Mouse (Mus musculus) limb, embryonic 14.5 days (tissue): ENCODE data around the gene Nat10. TPM values are rescaled to one million over a fixed set of nuclear protein-coding genes. Genes with fewer than 3 reads are reported as not detected.

Source experiments
- ATAC-seq: fragments of 200-750 bp; cut with Nextera tagmentation; 2 replicates; pipeline ENCODE4 v1.8.0; 2017; ENCODE audit warnings: low read depth, moderate number of reproducible peaks, moderate TSS enrichment; ENCODE audit not compliant: low FRiP score
- DNase-seq: peaks from one replicate; pipeline ENCODE4 v3.0.0-alpha.2; 2015; ENCODE audit warnings: low spot score
- H3K27ac ChIP-seq: fragments of 300-500 bp; sonication (generic); replicated peaks from 2 replicates; pipeline ENCODE4 v1.5.1; 2014; ENCODE audit warnings: low read depth, mild to moderate bottlenecking, low read length, moderate library complexity, mixed read lengths
- H3K27me3 ChIP-seq: fragments of 300-500 bp; sonication (generic); 2 replicates; pipeline ENCODE4 v1.6.1; 2014; ENCODE audit warnings: low read length, mixed read lengths; ENCODE audit not compliant: control insufficient read depth, insufficient read depth
- H3K36me3 ChIP-seq: fragments of 300-500 bp; sonication (generic); 2 replicates; pipeline ENCODE4 v1.6.1; 2014; ENCODE audit warnings: mild to moderate bottlenecking, low read length, moderate library complexity, mixed read lengths; ENCODE audit not compliant: control insufficient read depth, insufficient read depth
- H3K4me1 ChIP-seq: fragments of 300-500 bp; sonication (generic); 2 replicates; pipeline ENCODE4 v1.6.1; 2014; ENCODE audit warnings: antibody characterized with exemption, low read length, mixed read lengths; ENCODE audit not compliant: control insufficient read depth, insufficient read depth
- H3K4me2 ChIP-seq: fragments of 300-500 bp; sonication (generic); replicated peaks from 2 replicates; pipeline ENCODE4 v1.6.1; 2014; ENCODE audit warnings: low read depth, mild to moderate bottlenecking, low read length, moderate library complexity; ENCODE audit not compliant: severe bottlenecking
- H3K4me3 ChIP-seq: fragments of 300-500 bp; sonication (generic); replicated peaks from 2 replicates; pipeline ENCODE4 v1.5.1; 2014; ENCODE audit warnings: low read length
- H3K9ac ChIP-seq: fragments of 300-500 bp; sonication (generic); 2 replicates; pipeline ENCODE4 v1.6.1; 2014; ENCODE audit warnings: mild to moderate bottlenecking, low read depth, low read length, moderate library complexity; ENCODE audit not compliant: severe bottlenecking
- H3K9me3 ChIP-seq: fragments of 300-500 bp; sonication (generic); 2 replicates; pipeline ENCODE4 v1.6.1; 2016; ENCODE audit warnings: low read length; ENCODE audit not compliant: control insufficient read depth
- POLR2A ChIP-seq: fragments of 200-500 bp; IDR thresholded peaks from 2 replicates; pipeline ENCODE4 v1.8.0; 2012; ENCODE audit warnings: inconsistent platforms, mild to moderate bottlenecking, moderate library complexity, borderline replicate concordance; ENCODE audit not compliant: insufficient read depth, insufficient read length; ENCODE audit errors: extremely low read depth
- WGBS: fragments of 180-500 bp; shearing (Covaris S2); extraction: QIAGEN DNeasy Blood & Tissue Kit; methylation state at CpG from one replicate; pipeline ENCODE4 v1.1.7; 2014; 5-methylcytosine and 5-hydroxymethylcytosine counted together
- polyA plus RNA-seq, 2 experiments: library from polyadenylated mRNA; depleted of rRNA in 1 of 2; stranded (reverse) in 1 of 2; unstranded in 1 of 2; fragments of >200 nt; fragmentation: Nextera tagmentation in 1 of 2; extraction: Ambion mirVana in 1 of 2; gene quantifications; 2 replicates each; pipeline versions ENCODE4 v1.2.1 to v1.2.3; 2012 to 2014

The Nat10 gene
- polyA plus RNA-seq, 2 experiments = 24.0 to 57.2 TPM

DNA sequence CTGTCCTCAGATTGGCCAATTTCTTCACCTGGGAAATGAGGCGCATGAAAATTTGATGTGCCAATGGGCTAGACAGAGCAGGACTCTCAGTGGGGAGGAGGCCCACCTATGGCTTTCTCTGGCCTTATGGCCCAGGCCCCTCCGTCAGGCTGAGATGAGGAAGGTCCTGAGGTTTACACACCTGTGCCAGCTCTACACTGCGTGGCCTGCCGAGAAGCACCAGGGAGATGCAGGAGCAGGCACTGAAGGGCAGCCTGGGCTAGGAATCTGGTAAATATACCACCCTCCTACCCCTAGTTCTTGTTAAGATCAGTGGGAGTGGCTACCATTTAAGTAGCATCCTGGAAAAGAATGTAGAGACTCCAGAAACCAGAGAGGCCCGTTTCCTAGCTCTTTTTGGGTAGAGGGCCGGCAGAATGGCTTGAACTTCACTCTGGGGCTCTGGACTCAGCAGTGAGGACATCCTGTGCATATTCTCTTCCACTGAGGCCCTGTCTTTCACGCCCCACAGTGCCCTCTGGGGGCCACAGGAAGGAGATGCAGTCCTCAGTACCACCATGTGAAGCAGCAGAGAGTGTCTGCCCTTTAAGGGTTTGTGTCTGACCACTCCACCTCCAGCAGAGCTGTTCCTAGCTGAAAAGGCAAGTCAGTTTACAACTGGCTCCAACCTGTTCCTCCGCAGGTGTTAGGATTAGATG lies 42.3 kb downstream of the Nat10 start:
- TF ChIP-seq POLR2A = no peak
- Histone ChIP-seq H3K4me2 (no peak overlapping the region), H3K36me3 (peaks cover 81% of the 10 kb centered on the region), H3K4me3 (no peak overlapping the region), H3K27ac (no peak overlapping the region), H3K9ac (no peak overlapping the region), H3K4me1 (no peaks in the 10 kb centered on the region), H3K27me3 (no peaks in the 10 kb centered on the region), H3K9me3 (no peaks in the 10 kb centered on the region)
- ATAC-seq (peak; percentile 42; the same call in 1 of the 2 replicates), DNase-seq (peak; percentile 60)
- WGBS = 61% methylated on average over 8 of the region's 8 CpGs

DNA sequence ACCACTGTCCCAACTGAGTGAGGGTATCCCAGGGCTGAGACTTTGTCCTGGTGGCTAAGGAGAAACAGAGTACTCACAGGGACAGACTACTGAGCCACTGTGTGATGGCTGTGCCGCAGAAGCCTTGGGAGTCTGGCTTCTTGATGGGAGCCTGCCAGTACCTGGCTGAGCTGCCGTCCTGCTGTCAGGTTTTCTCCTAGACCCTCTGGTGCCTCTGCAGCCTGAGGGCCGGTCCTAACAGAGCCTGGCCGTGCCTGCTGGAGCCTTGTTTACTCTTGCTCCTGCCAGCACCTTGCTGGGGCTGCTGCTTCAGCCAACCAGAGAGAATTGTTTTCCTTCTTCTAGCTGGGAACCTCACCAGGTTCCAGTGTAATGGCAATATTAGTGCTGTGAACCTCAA lies 46.7 kb downstream of the Nat10 start:
- DNase-seq (no peak), ATAC-seq (no peak)
- TF ChIP-seq POLR2A = no peak
- WGBS = 73% methylated on average over 4 of the region's 4 CpGs
- Histone ChIP-seq H3K9me3 (no peaks in the 10 kb centered on the region), H3K27ac (no peak overlapping the region), H3K9ac (no peak overlapping the region), H3K4me2 (no peak overlapping the region), H3K4me1 (no peaks in the 10 kb centered on the region), H3K4me3 (no peak overlapping the region), H3K27me3 (no peaks in the 10 kb centered on the region), H3K36me3 (peaks cover 86% of the 10 kb centered on the region)

GRCm38 (mm10) chr2:103713831-103714230 lies 47.2 kb downstream of the Nat10 start:
- H3K36me3 ChIP-seq = peaks cover 91% of the 10 kb centered on the region
- no peak overlapping the region for H3K4me3 ChIP-seq
- no peak overlapping the region for H3K4me2 ChIP-seq
- H3K4me1 ChIP-seq = no peaks in the 10 kb centered on the region
- 90% methylated on average over 7 of the region's 7 CpGs for WGBS
- no peaks in the 10 kb centered on the region for H3K27me3 ChIP-seq
- TF ChIP-seq POLR2A = no peak
- no peak overlapping the region for H3K27ac ChIP-seq
- no peak overlapping the region for H3K9ac ChIP-seq
- ATAC-seq (no peak), DNase-seq (no peak)
- H3K9me3 ChIP-seq = no peaks in the 10 kb centered on the region

DNA sequence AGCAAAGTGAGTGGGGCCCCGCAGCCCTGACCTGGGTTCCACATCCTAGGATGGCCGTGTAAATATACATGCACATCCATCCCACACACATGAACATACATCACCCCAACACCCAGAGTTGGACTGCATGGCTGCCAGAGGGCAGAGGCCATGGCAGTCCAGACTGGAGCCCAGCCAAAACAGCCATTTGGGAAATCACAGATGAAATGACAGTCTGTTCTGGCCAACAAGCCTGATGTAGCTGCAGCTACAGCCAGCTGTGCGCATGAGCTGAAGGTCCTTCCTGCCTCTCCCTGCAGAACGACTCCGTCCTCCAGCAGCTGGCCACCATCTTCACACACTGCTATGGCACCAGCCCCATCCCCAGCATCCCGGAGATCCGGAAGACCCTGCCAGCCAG lies 50.2 kb downstream of the Nat10 start:
- no peak overlapping the region for H3K4me2 ChIP-seq
- H3K9me3 ChIP-seq = no peaks in the 10 kb centered on the region
- H3K27ac ChIP-seq = no peak overlapping the region
- no peak for DNase-seq
- 82% methylated on average over 7 of the region's 7 CpGs for WGBS
- peaks cover 84% of the 10 kb centered on the region for H3K36me3 ChIP-seq
- no peak for TF ChIP-seq POLR2A
- no peak overlapping the region for H3K9ac ChIP-seq
- ATAC-seq = no peak
- H3K4me3 ChIP-seq = no peak overlapping the region
- peaks cover 12% of the 10 kb centered on the region for H3K4me1 ChIP-seq
- H3K27me3 ChIP-seq = no peaks in the 10 kb centered on the region

DNA sequence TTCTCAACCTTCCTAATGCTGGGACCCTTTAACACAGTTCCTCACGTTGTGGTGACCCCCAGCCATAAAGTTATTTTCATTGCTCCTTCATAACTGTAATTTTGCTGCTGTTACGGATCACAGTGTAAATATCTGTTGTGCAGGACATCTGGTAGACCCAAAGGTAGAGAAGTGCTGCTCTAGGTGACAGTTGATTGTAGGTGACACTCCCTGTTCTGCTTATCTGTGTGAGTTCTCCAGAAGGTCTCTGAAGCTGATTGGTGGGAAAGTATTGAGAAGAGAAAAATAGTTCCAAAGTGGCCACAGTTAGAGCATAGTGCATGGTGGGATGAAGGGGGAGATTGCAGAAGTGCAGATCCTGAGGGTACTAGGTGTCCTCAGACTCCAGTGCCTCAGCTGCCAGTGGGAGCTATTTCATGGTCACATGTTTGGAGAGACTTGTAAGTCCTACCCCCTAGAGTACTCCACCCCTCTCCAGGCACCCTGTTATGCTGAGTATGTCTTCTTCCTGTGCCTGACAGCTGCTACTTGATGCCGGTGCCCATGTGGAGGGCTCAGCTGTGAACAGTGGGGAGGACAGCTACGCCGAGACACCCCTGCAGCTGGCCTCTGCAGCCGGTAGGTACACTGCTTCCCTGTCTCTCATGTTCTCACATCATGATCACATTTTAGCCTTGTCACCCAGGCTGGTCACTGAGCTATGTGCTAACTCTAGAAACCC lies 53.9 kb downstream of the Nat10 start:
- ATAC-seq = peak; percentile 50; the same call in 1 of the 2 replicates

More for the DNA sequence above, 53.9 kb downstream of the Nat10 start:
- Histone ChIP-seq H3K4me2 (no peak overlapping the region), H3K27ac (no peak overlapping the region), H3K9ac (no peak overlapping the region), H3K4me1 (peaks cover 21% of the 10 kb centered on the region), H3K9me3 (no peaks in the 10 kb centered on the region), H3K36me3 (peaks cover 79% of the 10 kb centered on the region), H3K27me3 (no peaks in the 10 kb centered on the region), H3K4me3 (no peak overlapping the region)
- 78% methylated on average over 6 of the region's 6 CpGs for WGBS
- no peak for TF ChIP-seq POLR2A
- DNase-seq = no peak
